Mouse (Mus musculus): ENCODE data around the gene Rgs3. TPM values are rescaled to one million over a fixed set of nuclear protein-coding genes. Genes with fewer than 3 reads are reported as not detected.

Rgs3 gene
- polyA plus RNA-seq (2016; fragmentation: Nextera tagmentation; extraction: Ambion mirVana): 29.4 and 41.1 TPM in 2 replicates

GRCm38 (mm10) chr4:62559797-62560329 lies at the start of gene Rgs3:
TSS of gene Rgs3 (plus strand) at chr4:62559847.
- no peaks in the 10 kb centered on the region for H3K36me3 ChIP-seq
- no peak for DNase-seq (ENCODE audit: low spot score)
- no peak within 1 kb of the TSS for H3K4me3 ChIP-seq
- H3K27ac ChIP-seq (replicated peaks): no peak within 1 kb of the TSS
- peaks cover 3% of the 10 kb centered on the region; the same call in 1 of the 2 replicates for H3K4me1 ChIP-seq
- no peaks in the 10 kb centered on the region for H3K9me3 ChIP-seq (replicated peaks)
- no peaks in the 10 kb centered on the region for H3K27me3 ChIP-seq (ENCODE audit: low read depth, poor library complexity, severe bottlenecking)
- WGBS: 75% methylated on average over 6 of the region's 6 CpGs

GRCm38 (mm10) chr4:62509946-62510345 lies 49.7 kb upstream of the Rgs3 start:
- WGBS: 95% methylated on average over 11 of the region's 11 CpGs
- peaks cover 70% of the 10 kb centered on the region for H3K36me3 ChIP-seq

GRCm38 (mm10) chr4:62513998-62514506 lies 45.6 kb upstream of the Rgs3 start:
- Histone ChIP-seq H3K4me1 (peaks cover 29% of the 10 kb centered on the region), H3K27ac (replicated peaks) (no peak overlapping the region), H3K27me3 (ENCODE audit: low read depth, poor library complexity, severe bottlenecking) (no peaks in the 10 kb centered on the region), H3K36me3 (peaks cover 51% of the 10 kb centered on the region), H3K4me3 (no peak overlapping the region), H3K9me3 (replicated peaks) (no peaks in the 10 kb centered on the region)
- no peak for DNase-seq (ENCODE audit: low spot score)
- 48% methylated on average over 11 of the region's 11 CpGs for WGBS

More at GRCm38 (mm10) chr4:62509946-62510345, 49.7 kb upstream of the Rgs3 start:
- no peak for DNase-seq (ENCODE audit: low spot score)
- no peaks in the 10 kb centered on the region for H3K27me3 ChIP-seq (ENCODE audit: low read depth, poor library complexity, severe bottlenecking)
- no peaks in the 10 kb centered on the region for H3K4me1 ChIP-seq
- no peak overlapping the region for H3K4me3 ChIP-seq
- no peak overlapping the region for H3K27ac ChIP-seq (replicated peaks)
- no peaks in the 10 kb centered on the region for H3K9me3 ChIP-seq (replicated peaks)

- H3K9me3 ChIP-seq (replicated peaks): no peaks in the 10 kb centered on the region
- H3K27ac ChIP-seq (replicated peaks): no peak overlapping the region
- H3K4me1 ChIP-seq: peaks cover 34% of the 10 kb centered on the region
- 93% methylated on average over 7 of the region's 7 CpGs for WGBS
- no peaks in the 10 kb centered on the region for H3K27me3 ChIP-seq (ENCODE audit: low read depth, poor library complexity, severe bottlenecking)
- peaks cover 42% of the 10 kb centered on the region for H3K36me3 ChIP-seq
- 0 out of 2 replicates have a peak overlapping the region, but pooled peaks have one; percentile 36 for H3K4me3 ChIP-seq
- DNase-seq (ENCODE audit: low spot score): no peak
These were observed 44.7 kb upstream of the Rgs3 start for GRCm38 (mm10) chr4:62514995-62515394.

GRCm38 (mm10) chr4:62515490-62515889 lies 44.2 kb upstream of the Rgs3 start:
- H3K4me3 ChIP-seq: peak overlapping the region; percentile 36; the same call in 1 of the 2 replicates
- no peak for DNase-seq (ENCODE audit: low spot score)
- no peaks in the 10 kb centered on the region for H3K27me3 ChIP-seq (ENCODE audit: low read depth, poor library complexity, severe bottlenecking)
- H3K36me3 ChIP-seq: peaks cover 37% of the 10 kb centered on the region
- peaks cover 39% of the 10 kb centered on the region for H3K4me1 ChIP-seq
- 89% methylated on average over 3 of the region's 3 CpGs for WGBS
- no peaks in the 10 kb centered on the region for H3K9me3 ChIP-seq (replicated peaks)
- peak overlapping the region; percentile 59 for H3K27ac ChIP-seq (replicated peaks)

GRCm38 (mm10) chr4:62516079-62516478 lies 43.6 kb upstream of the Rgs3 start:
- H3K27ac ChIP-seq (replicated peaks): peak overlapping the region; percentile 59
- peak overlapping the region; percentile 36 for H3K4me3 ChIP-seq
- peaks cover 31% of the 10 kb centered on the region for H3K36me3 ChIP-seq
- H3K4me1 ChIP-seq: peaks cover 44% of the 10 kb centered on the region
- no peaks in the 10 kb centered on the region for H3K27me3 ChIP-seq (ENCODE audit: low read depth, poor library complexity, severe bottlenecking)
- 49% methylated on average over 2 of the region's 2 CpGs for WGBS
- H3K9me3 ChIP-seq (replicated peaks): no peaks in the 10 kb centered on the region
- DNase-seq (ENCODE audit: low spot score): no peak

- H3K4me1 ChIP-seq: peaks cover 44% of the 10 kb centered on the region
- DNase-seq (ENCODE audit: low spot score): no peak
- H3K27ac ChIP-seq (replicated peaks): peak overlapping the region; percentile 59
- peak overlapping the region; percentile 36; the same call in 1 of the 2 replicates for H3K4me3 ChIP-seq
- 86% methylated on average over 1 of the region's 1 CpGs for WGBS
- H3K36me3 ChIP-seq: peaks cover 26% of the 10 kb centered on the region
- H3K27me3 ChIP-seq (ENCODE audit: low read depth, poor library complexity, severe bottlenecking): no peaks in the 10 kb centered on the region
- H3K9me3 ChIP-seq (replicated peaks): no peaks in the 10 kb centered on the region
These were observed 43.1 kb upstream of the Rgs3 start for GRCm38 (mm10) chr4:62516579-62516978.

GRCm38 (mm10) chr4:62517046-62517445 lies 42.6 kb upstream of the Rgs3 start:
- H3K27ac ChIP-seq (replicated peaks): no peak overlapping the region
- H3K9me3 ChIP-seq (replicated peaks): no peaks in the 10 kb centered on the region
- peaks cover 44% of the 10 kb centered on the region for H3K4me1 ChIP-seq
- peaks cover 26% of the 10 kb centered on the region for H3K36me3 ChIP-seq
- no peak overlapping the region for H3K4me3 ChIP-seq
- 96% methylated on average over 8 of the region's 8 CpGs for WGBS
- no peak for DNase-seq (ENCODE audit: low spot score)
- H3K27me3 ChIP-seq (ENCODE audit: low read depth, poor library complexity, severe bottlenecking): no peaks in the 10 kb centered on the region

GRCm38 (mm10) chr4:62517538-62518415 lies 41.9 kb upstream of the Rgs3 start:
- Histone ChIP-seq H3K4me1 (peaks cover 44% of the 10 kb centered on the region), H3K27me3 (ENCODE audit: low read depth, poor library complexity, severe bottlenecking) (no peaks in the 10 kb centered on the region), H3K9me3 (replicated peaks) (no peaks in the 10 kb centered on the region), H3K27ac (replicated peaks) (no peak overlapping the region), H3K36me3 (peaks cover 26% of the 10 kb centered on the region), H3K4me3 (peak overlapping the region; percentile 82; the same call in 1 of the 2 replicates)
- 86% methylated on average over 10 of the region's 10 CpGs for WGBS
- no peak for DNase-seq (ENCODE audit: low spot score)

GRCm38 (mm10) chr4:62518416-62519121 lies 41.1 kb upstream of the Rgs3 start:
- Histone ChIP-seq H3K4me1 (peaks cover 48% of the 10 kb centered on the region), H3K27me3 (ENCODE audit: low read depth, poor library complexity, severe bottlenecking) (no peaks in the 10 kb centered on the region), H3K36me3 (peaks cover 26% of the 10 kb centered on the region), H3K9me3 (replicated peaks) (no peaks in the 10 kb centered on the region), H3K4me3 (peak overlapping the region; percentile 82), H3K27ac (replicated peaks) (peak overlapping the region; percentile 91)
- DNase-seq (ENCODE audit: low spot score): no peak
- 59% methylated on average over 13 of the region's 13 CpGs for WGBS

- Histone ChIP-seq H3K9me3 (replicated peaks) (no peaks in the 10 kb centered on the region), H3K4me1 (peaks cover 55% of the 10 kb centered on the region), H3K4me3 (peak overlapping the region; percentile 82), H3K27ac (replicated peaks) (peak overlapping the region; percentile 91), H3K36me3 (peaks cover 24% of the 10 kb centered on the region), H3K27me3 (ENCODE audit: low read depth, poor library complexity, severe bottlenecking) (no peaks in the 10 kb centered on the region)
- no peak for DNase-seq (ENCODE audit: low spot score)
- WGBS: 2% methylated on average over 26 of the region's 26 CpGs
These were observed 40.4 kb upstream of the Rgs3 start for GRCm38 (mm10) chr4:62519122-62519848.

- Histone ChIP-seq H3K27ac (replicated peaks) (peak within 1 kb of the TSS; percentile 91), H3K36me3 (peaks cover 24% of the 10 kb centered on the region), H3K4me3 (peak within 1 kb of the TSS; percentile 82), H3K27me3 (ENCODE audit: low read depth, poor library complexity, severe bottlenecking) (no peaks in the 10 kb centered on the region), H3K4me1 (peaks cover 59% of the 10 kb centered on the region), H3K9me3 (replicated peaks) (no peaks in the 10 kb centered on the region)
- under 1% methylated on average over 37 of the region's 37 CpGs for WGBS
- DNase-seq (ENCODE audit: low spot score): peak; percentile 90
These were observed 39.8 kb upstream of the Rgs3 start, which contains the start of gene Alad for GRCm38 (mm10) chr4:62519849-62520233. TSS of gene Alad (minus strand) at chr4:62519918.

Data from midbrain, embryonic 10.5 days (tissue).